Mouse (Mus musculus): ENCODE data around the gene Trmt6. TPM values are rescaled to one million over a fixed set of nuclear protein-coding genes. Genes with fewer than 3 reads are reported as not detected.

Trmt6 gene
- total RNA-seq, 2 experiments from 2014 or later, result 14.8 to 15.1 TPM

Other genes starting within 250 kb of the Trmt6 start
- 55.9 and 57.3 TPM in 2 replicates for gene Gpcpd1, start 228.3 kb downstream of the Trmt6 start, total RNA-seq (2015)
- gene Gpcpd1, start 228.3 kb downstream of the Trmt6 start, total RNA-seq (2017), result 49.6 and 52.2 TPM in 2 replicates
- gene Shld1, start 129.1 kb downstream of the Trmt6 start, total RNA-seq (2015), result 15.7 and 16.0 TPM in 2 replicates
- 5.9 and 12.5 TPM in 2 replicates for gene Shld1, start 129.1 kb downstream of the Trmt6 start, total RNA-seq (2017)
- not detected in 2 replicates for gene Chgb, start 34.8 kb downstream of the Trmt6 start, total RNA-seq (2015)
- not detected in 2 replicates for gene Chgb, start 34.8 kb downstream of the Trmt6 start, total RNA-seq (2017)
- 4.8 and 5.8 TPM in 2 replicates for gene Mcm8, start 86 bp upstream of the Trmt6 start, total RNA-seq (2015)
- gene Mcm8, start 86 bp upstream of the Trmt6 start, total RNA-seq (2017), result 5.1 and 7.0 TPM in 2 replicates
- gene Crls1, start 30.6 kb upstream of the Trmt6 start, total RNA-seq (2015), result 16.2 and 20.8 TPM in 2 replicates
- gene Crls1, start 30.6 kb upstream of the Trmt6 start, total RNA-seq (2017), result 16.2 and 19.1 TPM in 2 replicates
- gene Lrrn4, start 64.8 kb upstream of the Trmt6 start, total RNA-seq (2015), result 0.11 and 0.31 TPM in 2 replicates
- 0.33 TPM in 1 of 2 replicates, not detected in the other for gene Lrrn4, start 64.8 kb upstream of the Trmt6 start, total RNA-seq (2017)
- gene Fermt1, start 129.9 kb upstream of the Trmt6 start, total RNA-seq (2015), result not detected in 2 replicates
- gene Fermt1, start 129.9 kb upstream of the Trmt6 start, total RNA-seq (2017), result not detected in 2 replicates